Mouse (Mus musculus) embryonic fibroblast, embryonic 13.5 days (primary cell): Measurements from ENCODE around the gene Sfpq.

Experiments
- CTCF ChIP-seq: IDR thresholded peaks from 2 replicates; pipeline ENCODE4 v1.5.1; 2011; ENCODE audit warnings: mild to moderate bottlenecking, control low read depth, low read length, moderate library complexity, borderline replicate concordance; ENCODE audit not compliant: insufficient read depth
- POLR2A ChIP-seq: IDR thresholded peaks from 2 replicates; pipeline ENCODE4 v1.6.1; 2011; ENCODE audit warnings: low read depth, mild to moderate bottlenecking, control low read depth, low read length, moderate library complexity

DNA sequence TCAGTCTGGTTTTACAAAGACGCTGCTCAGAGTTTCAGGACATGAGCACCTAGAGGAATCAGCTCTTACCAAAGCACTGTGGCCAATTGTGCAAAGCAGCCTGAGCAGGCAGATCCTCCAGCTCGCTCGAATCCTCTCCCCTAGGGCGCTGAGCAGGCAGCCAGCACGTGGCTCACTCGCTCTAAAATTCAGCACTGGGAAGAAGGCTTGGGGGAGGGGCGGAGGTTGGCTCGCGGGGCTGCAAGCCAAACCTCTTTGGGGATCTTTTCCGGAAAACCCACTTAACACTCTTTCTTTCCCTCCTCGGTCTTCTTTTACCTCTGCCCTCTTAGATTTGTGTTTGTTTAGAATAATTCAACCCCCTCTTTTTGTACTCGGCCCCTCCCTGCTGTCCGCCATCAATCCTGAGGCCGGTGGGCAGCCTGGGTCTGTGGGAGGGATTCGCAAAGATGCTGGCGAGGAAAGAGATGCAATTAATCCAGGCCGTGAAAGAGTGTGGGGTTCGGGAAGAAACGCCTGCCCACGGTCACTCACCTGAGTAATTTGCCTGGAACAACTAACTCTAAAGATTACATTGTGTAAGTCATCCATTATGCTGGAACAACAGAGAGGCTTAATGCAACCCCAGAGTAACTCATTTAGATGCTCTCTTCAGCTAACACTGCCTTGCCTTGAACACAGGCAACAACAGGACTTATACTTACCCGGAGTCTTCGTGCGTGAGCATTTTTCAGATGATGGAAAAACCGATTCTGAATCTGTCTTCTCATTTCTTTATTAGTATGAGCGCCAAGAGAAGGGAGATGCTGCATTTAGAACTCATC lies 15.8 kb upstream of the Sfpq start:
- TF ChIP-seq CTCF (no peak), POLR2A (no peak)
